Mouse (Mus musculus): ENCODE results near the gene Mapk8ip1.

The Mapk8ip1 gene

GRCm38 (mm10) chr2:92401091-92401561, at the start of gene Mapk8ip1:
Mapk8ip1 (minus strand) TSS chr2:92401263.
- peak; percentile 12; the same call in 1 of the 2 replicates for ATAC-seq (ENCODE audit: low TSS enrichment)

- ATAC-seq (ENCODE audit: low TSS enrichment) = no peak
Observed at GRCm38 (mm10) chr2:92447121-92447740, 46.2 kb upstream of the Mapk8ip1 start.

GRCm38 (mm10) chr2:92446656-92447055, 45.6 kb upstream of the Mapk8ip1 start:
- ATAC-seq (ENCODE audit: low TSS enrichment) = no peak

- no peak for ATAC-seq (ENCODE audit: low TSS enrichment)
Observed at GRCm38 (mm10) chr2:92445890-92446289, 44.8 kb upstream of the Mapk8ip1 start.

GRCm38 (mm10) chr2:92444376-92444775, 43.3 kb upstream of the Mapk8ip1 start:
- ATAC-seq (ENCODE audit: low TSS enrichment) = no peak

- ATAC-seq (ENCODE audit: low TSS enrichment) = no peak
Observed at GRCm38 (mm10) chr2:92443313-92443712, 42.2 kb upstream of the Mapk8ip1 start.

- ATAC-seq (ENCODE audit: low TSS enrichment) = peak; percentile 72
Observed at GRCm38 (mm10) chr2:92442419-92443001, 41.4 kb upstream of the Mapk8ip1 start.

GRCm38 (mm10) chr2:92440432-92440831, 39.4 kb upstream of the Mapk8ip1 start:
- no peak for ATAC-seq (ENCODE audit: low TSS enrichment)

GRCm38 (mm10) chr2:92438567-92438966, 37.5 kb upstream of the Mapk8ip1 start:
- ATAC-seq (ENCODE audit: low TSS enrichment) = peak; percentile 28; the same call in 1 of the 2 replicates

GRCm38 (mm10) chr2:92437875-92438274, 36.8 kb upstream of the Mapk8ip1 start:
- ATAC-seq (ENCODE audit: low TSS enrichment) = 0 out of 2 replicates have a peak, but pooled peaks have one; percentile 7

GRCm38 (mm10) chr2:92437366-92437765, 36.3 kb upstream of the Mapk8ip1 start:
- no peak for ATAC-seq (ENCODE audit: low TSS enrichment)

GRCm38 (mm10) chr2:92435023-92435422, 34.0 kb upstream of the Mapk8ip1 start:
- no peak for ATAC-seq (ENCODE audit: low TSS enrichment)

GRCm38 (mm10) chr2:92434375-92434745, 33.3 kb upstream of the Mapk8ip1 start:
- peak; percentile 14 for ATAC-seq (ENCODE audit: low TSS enrichment)

- peak; percentile 81 for ATAC-seq (ENCODE audit: low TSS enrichment)
Observed at GRCm38 (mm10) chr2:92433578-92434374, 32.7 kb upstream of the Mapk8ip1 start, which contains the start of gene Cry2. Cry2 (minus strand) TSS chr2:92434043.

GRCm38 (mm10) chr2:92432299-92433295, 31.5 kb upstream of the Mapk8ip1 start:
- ATAC-seq (ENCODE audit: low TSS enrichment) = no peak

- ATAC-seq (ENCODE audit: low TSS enrichment) = no peak
Observed at GRCm38 (mm10) chr2:92431611-92432179, 30.6 kb upstream of the Mapk8ip1 start.

GRCm38 (mm10) chr2:92430723-92431541, 29.9 kb upstream of the Mapk8ip1 start:
- ATAC-seq (ENCODE audit: low TSS enrichment) = peak; percentile 21

GRCm38 (mm10) chr2:92430089-92430488, 29.0 kb upstream of the Mapk8ip1 start:
- ATAC-seq (ENCODE audit: low TSS enrichment) = no peak

- peak; percentile 58 for ATAC-seq (ENCODE audit: low TSS enrichment)
Observed at GRCm38 (mm10) chr2:92427882-92428281, 26.8 kb upstream of the Mapk8ip1 start.

GRCm38 (mm10) chr2:92426426-92426825, 25.4 kb upstream of the Mapk8ip1 start:
- ATAC-seq (ENCODE audit: low TSS enrichment) = no peak

All from frontal cortex, adult (tissue).